Mouse (Mus musculus): ENCODE data around the gene Mmp13.
"Not testable (repeated sequence)": the region's sequence is repeated elsewhere in the genome, so short reads cannot be mapped to it uniquely, and the experiment has no call there.

The Mmp13 gene

DNA sequence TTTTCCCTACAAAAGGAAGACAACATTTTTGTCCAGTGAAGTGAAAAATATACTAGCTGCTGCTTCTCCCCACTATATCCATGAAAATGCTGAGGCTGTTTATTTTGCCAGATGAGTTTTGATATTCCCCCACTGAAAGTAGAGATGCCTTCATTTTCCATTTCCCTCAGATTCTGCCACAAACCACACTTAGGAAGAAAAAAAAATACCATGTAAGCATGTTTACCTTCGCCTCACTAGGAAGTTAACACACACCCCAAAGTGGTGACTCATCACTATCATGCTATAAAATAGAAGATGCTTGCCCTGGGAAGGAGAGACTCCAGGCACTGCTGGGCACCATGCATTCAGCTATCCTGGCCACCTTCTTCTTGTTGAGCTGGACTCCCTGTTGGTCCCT, at the start of gene Mmp13:
TSS of gene Mmp13 (plus strand) at position 301 of the 400 bp plus-strand sequence.
- no peak for DNase-seq (ENCODE audit: low read depth, low spot score)

DNA sequence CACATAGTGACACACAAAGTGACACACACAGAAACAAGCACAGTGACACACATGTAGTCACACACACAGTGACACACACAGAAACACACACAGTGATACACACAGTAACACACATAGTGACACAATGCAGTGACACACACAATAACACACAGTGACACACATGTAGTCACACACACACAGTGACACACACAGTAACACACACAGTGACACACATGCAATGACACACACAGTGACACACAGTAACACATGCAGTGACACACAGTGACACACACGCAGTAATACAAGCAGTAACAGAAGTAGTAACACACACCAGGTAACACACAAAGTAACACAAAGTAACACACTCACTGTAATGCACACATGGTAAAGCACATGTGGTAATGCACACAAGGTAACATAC, 33.7 kb upstream of the Mmp13 start:
- DNase-seq (ENCODE audit: low read depth, low spot score): no peak

DNA sequence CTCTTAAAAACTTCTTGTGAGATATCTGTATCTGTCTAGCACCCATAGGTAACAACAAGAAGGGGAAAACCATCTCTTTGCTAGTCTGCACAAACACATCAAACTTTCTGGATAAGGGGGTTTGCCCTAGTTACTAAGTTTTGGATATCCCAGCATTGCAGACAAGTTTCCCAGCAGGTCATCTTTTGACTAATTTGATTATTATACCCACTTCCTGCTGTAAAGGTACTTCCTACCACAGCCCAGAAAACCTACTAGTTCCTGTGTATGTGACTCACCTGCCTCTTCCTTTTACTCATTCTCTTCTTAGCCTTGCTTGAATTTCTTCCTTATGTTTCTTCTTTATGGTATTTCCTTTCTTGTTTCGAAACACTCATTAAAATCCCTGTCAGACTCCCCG, 32.3 kb upstream of the Mmp13 start:
- DNase-seq (ENCODE audit: low read depth, low spot score): no peak

DNA sequence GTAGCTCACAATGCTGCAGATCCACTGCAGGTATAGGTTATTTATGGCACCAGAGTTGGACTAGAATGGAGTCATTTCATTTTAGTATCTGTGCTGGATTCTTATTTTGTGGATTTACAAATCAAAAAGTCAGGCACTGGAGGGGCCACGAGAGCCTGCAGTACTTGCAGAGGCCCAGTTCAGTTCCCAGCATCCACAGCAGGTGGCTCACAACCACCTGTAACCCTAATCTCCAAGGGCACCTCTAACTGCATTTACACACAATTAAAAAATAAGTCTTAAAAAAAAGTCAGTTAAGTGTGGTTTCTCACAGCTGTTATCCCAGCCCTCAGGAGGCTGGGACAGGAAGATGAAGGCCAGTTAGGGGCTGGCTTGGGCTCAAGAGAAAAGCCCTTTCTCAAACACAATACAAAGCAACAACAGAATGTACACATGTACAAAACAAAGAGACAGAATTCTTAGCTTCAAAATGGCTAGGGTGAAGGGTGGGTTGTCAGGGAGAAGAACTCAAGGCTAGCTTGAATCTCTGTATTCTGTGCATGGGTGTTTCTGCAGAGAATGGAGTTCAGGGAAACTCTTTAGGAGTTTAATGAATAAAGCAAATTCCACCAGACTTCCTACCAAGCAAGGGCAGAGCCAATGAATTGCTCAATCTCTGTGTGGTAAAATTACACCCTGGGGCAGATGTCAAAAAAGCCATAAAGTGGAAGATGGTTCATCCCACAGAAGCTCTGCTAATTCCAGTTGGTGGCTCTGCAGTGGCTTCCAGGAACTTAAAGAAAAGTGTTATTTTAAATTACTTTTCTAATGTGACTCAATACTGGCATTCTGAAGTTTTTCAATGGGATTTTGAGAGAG, 19.3 kb upstream of the Mmp13 start:
- DNase-seq (ENCODE audit: low read depth, low spot score): no peak

DNA sequence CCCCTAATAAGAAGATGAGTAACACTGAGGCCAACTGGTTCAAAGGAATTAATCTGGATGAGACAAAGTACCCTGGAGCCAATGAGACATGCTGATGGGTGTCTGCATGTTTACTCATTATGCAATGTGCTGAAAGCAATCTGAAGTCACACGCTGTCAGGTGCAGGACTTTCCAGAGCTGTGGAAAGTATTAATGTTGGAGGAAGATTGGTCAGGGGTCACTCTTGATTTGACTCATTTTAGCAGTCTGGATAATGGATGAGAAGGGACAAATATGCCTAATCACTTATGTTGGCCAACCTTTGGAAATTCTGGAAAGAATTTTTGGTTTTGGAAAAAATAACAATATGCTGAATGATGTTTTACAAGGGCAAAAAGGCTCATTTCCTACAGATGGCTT, 10.6 kb upstream of the Mmp13 start:
- DNase-seq (ENCODE audit: low read depth, low spot score): no peak

DNA sequence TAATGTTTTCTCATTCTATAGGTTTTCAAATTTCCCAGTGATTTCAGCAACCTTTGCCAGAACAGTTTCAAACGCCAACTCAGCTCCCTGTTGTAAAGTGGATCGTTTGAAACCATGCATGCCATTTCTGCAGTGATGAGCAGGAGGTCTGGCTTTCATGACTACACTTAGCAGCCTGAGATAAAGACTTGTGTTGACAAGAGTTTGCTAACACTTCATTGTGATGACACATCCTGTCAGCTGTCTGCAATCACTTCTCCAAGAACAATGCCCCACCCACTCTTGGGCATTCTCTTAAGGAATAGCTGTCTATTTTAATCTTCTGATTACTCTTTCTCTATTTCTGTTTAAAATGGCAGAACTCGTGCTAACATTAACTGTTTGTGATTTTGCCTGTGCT, 2.2 kb upstream of the Mmp13 start:
- peak; percentile 6 for DNase-seq (ENCODE audit: low read depth, low spot score)

DNA sequence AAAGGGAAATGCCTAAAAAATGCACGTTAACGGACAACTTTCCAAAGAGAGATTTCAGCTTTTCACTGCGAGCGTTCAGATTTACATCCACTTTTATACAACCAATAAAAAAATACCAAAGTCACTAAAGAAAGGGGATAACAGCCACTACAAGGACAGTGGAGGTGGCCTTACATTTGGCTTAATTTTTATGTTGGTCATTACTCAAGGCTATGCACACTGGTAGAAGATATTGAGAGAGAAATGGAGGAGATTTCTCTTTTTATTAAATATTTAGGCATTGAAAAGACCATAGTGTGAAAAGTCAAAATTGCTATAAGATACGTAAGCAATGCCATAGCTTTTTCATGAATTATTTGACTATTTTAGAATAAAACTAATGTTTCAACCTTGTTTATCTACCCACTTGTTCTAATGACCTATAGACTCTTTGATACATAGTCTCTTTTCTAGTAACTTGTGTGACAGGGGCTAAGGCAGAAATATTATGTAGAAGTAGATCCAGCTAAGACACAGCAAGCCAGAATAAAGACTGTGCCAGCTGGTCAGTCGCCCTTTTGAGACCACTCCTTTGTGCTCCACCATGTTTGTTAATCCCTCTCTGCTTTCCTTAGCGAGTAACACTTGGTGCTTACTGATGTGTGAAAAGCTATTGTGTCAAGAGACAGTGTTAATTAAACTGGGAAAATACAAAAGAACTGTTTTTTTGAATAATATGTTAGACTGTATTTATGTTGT, 10.4 kb downstream of the Mmp13 start:
- DNase-seq (ENCODE audit: low read depth, low spot score): no peak

DNA sequence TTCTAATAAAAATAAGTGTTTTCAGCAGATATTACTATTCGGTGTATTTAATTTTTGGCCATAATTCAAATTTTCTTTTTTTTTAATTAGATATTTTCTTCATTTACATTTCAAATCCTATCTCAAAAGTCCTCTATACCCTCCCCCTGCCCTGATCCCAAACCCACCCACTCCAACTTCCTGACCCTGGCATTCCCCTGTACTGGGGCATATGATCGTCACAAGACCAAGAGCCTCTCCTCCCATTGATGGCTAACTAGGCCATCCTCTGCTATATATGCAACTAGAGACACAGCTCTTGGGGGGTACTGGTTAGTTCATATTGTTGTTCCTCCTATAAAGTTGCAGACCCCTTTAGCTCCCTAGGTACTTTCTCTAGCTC, 11.0 kb downstream of the Mmp13 start:
- DNase-seq (ENCODE audit: low read depth, low spot score): not testable (repeated sequence)

DNA sequence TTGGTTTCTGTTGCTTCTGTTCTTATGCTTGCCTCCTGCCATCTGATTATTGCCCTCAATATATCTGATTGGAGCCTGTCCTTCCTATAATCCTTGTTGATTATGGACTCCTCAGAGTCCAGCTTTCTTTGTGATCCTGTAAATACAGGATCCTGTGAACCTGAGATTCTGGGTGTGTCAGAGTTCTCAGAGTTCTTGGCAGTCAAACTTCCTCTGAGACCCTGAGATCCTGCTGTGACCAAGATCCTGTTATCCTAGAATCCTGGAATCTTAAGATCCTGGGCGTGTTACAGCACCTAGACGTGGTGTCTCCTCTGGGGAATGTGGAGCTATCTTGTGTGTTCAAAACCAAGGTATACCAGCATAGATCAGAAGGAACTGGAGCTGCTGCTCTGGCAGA, 17.2 kb downstream of the Mmp13 start:
- no peak for DNase-seq (ENCODE audit: low read depth, low spot score)

DNA sequence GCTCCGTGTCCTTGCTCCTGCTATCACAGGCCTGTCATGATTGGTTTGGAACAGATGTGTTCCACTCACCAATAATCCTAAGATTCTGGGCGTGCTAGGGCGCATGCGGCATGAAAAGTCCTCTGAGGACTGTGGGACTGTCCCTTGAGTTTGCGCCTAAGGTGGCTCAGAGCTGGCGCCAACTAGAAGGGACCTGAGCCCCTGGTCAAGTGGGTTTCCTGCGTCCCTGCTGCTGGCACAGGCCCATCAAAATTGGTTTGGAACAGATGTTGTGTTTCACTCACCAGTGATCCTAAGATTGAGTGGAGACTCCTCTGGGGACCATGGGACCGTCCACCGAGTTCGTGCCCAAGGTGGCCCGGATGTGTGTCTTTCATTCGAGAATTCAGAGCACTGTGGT, 17.6 kb downstream of the Mmp13 start:
- no peak for DNase-seq (ENCODE audit: low read depth, low spot score)

DNA sequence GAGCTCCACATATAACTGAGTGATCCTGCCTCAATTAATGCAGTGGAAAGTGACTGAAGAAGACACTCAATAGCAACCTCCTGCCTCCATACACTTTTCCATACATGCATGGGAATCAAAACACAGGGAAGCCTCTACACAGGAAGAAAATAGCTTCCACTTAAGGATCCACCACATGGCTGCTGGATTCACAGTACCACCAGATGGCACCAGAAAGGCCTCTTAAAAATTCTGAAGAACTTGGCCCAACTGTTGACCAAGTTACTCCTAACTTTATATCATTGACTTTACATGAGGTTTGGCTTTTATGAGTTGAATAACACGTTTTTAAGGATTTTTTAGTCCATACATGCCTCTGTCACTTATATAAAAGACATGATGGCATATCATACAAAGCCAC, 19.8 kb downstream of the Mmp13 start:
- peak; percentile 23 for DNase-seq (ENCODE audit: low read depth, low spot score)

DNA sequence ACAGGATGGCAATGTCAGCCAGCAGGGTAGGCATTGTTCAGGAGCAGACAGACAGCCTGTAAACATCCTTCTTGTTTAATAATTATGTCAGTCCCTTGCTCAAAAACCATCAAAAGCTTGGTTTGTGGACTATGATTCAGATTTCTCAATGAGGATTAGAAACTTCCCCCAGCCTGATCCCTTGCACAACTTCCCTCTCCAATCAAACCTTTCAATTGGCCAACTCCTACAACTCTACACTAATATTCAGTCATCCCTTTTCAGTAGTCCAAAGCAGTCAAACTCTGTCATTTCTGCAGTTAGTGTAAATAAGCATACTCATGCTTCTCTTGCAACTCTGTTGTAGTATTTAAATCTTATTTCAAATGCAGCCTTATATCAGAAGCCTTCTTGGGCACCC, 59.5 kb downstream of the Mmp13 start:
- no peak for DNase-seq (ENCODE audit: low read depth, low spot score)
